Mouse (Mus musculus) myocyte (in vitro differentiated cells): ENCODE measurements at regions not wholly inside any gene's neighbourhood (a gene's known extent, or its start where the extent isn't known, plus 50 kb on each side); places are given as distances from the start of the nearest gene placed in this dataset.

Experiments
- CEBPB ChIP-seq: IDR thresholded peaks from 2 replicates; pipeline ENCODE4 v1.6.1; 2011; ENCODE audit warnings: mild to moderate bottlenecking, moderate library complexity; ENCODE audit not compliant: poor library complexity, insufficient read depth, severe bottlenecking
- MAX ChIP-seq: IDR thresholded peaks from one replicate; pipeline ENCODE4 v1.6.1; 2011; ENCODE audit warnings: low read depth, mild to moderate bottlenecking, control low read depth
- MYOD1 ChIP-seq, 3 experiments: IDR thresholded peaks; one replicate each; pipeline ENCODE4 v1.6.1; 2011; ENCODE audit warnings: control low read depth in 2 of 3, low read depth in 2 of 3, mild to moderate bottlenecking in 2 of 3, moderate library complexity in 1 of 3; ENCODE audit not compliant: insufficient read length in 2 of 3, control insufficient read depth in 1 of 3
- MYOG ChIP-seq, 3 experiments: IDR thresholded peaks; one replicate each; pipeline ENCODE4 v1.6.1; 2011; ENCODE audit warnings: control low read depth in 2 of 3, low read depth in 2 of 3, mild to moderate bottlenecking in 2 of 3; ENCODE audit not compliant: insufficient read length in 2 of 3, control insufficient read depth in 1 of 3, insufficient read depth in 1 of 3
- POLR2A ChIP-seq: IDR thresholded peaks from one replicate; pipeline ENCODE4 v1.6.1; 2011; ENCODE audit warnings: low read depth, mild to moderate bottlenecking, control low read depth, moderate library complexity; ENCODE audit not compliant: insufficient read length
- POLR2AphosphoS2 ChIP-seq: IDR thresholded peaks from one replicate; pipeline ENCODE4 v1.6.1; 2011; ENCODE audit warnings: low read depth, control low read depth; ENCODE audit not compliant: insufficient read length
- REST ChIP-seq: IDR thresholded peaks from one replicate; pipeline ENCODE4 v1.6.1; 2011; ENCODE audit warnings: mild to moderate bottlenecking, control low read depth, moderate library complexity; ENCODE audit not compliant: insufficient read depth, insufficient read length
- SRF ChIP-seq: IDR thresholded peaks from one replicate; pipeline ENCODE4 v1.6.1; 2011; ENCODE audit warnings: low read depth; ENCODE audit not compliant: control insufficient read depth, insufficient read length
- TCF12 ChIP-seq: IDR thresholded peaks from one replicate; pipeline ENCODE4 v1.6.1; 2011; ENCODE audit warnings: mild to moderate bottlenecking, control low read depth; ENCODE audit not compliant: poor library complexity, insufficient read depth, severe bottlenecking
- TCF3 ChIP-seq: IDR thresholded peaks from one replicate; pipeline ENCODE4 v1.6.1; 2011; ENCODE audit warnings: low read depth, control low read depth; ENCODE audit not compliant: insufficient read length
- USF1 ChIP-seq: IDR thresholded peaks from one replicate; pipeline ENCODE4 v1.6.1; 2011; ENCODE audit warnings: low read depth, mild to moderate bottlenecking, control low read depth, moderate library complexity

DNA sequence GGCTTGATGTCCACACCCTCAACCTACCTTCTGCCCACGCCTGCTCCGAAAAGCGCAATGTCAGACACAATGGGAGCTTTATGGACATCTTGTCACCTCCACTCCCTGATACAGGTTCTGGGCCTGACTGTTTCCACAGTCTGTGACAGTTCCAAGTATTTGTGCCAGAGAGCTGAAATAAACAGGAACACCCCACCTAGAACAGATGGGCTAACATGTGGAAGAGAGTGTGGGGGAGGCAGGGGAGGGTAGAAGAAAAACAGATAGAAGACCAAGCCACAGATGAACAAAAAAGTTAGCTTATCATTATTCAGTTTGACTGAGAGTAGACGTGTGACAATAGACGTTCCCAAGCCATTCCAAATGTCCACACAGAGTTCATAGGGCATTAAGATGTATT is 204.6 kb downstream of the Sipa1l2 start:
- TF ChIP-seq POLR2A (no peak), SRF (no peak), POLR2AphosphoS2 (no peak), TCF12 (no peak), MAX (no peak), MYOD1 (IDR thresholded peaks at IDR 0.05; ENCODE audit: control insufficient read depth in 1 of 3, insufficient read length in 2 of 3, low read depth in 2 of 3) (no peak), TCF3 (no peak), USF1 (no peak), MYOG (IDR thresholded peaks at IDR 0.05; ENCODE audit: control insufficient read depth in 1 of 3, insufficient read depth in 1 of 3, insufficient read length in 2 of 3, low read depth in 2 of 3) (no peak), CEBPB (no peak), REST (no peak)
